Mouse (Mus musculus): ENCODE results near the gene Fez1.
A peak's percentile ranks its signal among the peaks of the same experiment; 100 is the strongest.

Fez1 gene

DNA sequence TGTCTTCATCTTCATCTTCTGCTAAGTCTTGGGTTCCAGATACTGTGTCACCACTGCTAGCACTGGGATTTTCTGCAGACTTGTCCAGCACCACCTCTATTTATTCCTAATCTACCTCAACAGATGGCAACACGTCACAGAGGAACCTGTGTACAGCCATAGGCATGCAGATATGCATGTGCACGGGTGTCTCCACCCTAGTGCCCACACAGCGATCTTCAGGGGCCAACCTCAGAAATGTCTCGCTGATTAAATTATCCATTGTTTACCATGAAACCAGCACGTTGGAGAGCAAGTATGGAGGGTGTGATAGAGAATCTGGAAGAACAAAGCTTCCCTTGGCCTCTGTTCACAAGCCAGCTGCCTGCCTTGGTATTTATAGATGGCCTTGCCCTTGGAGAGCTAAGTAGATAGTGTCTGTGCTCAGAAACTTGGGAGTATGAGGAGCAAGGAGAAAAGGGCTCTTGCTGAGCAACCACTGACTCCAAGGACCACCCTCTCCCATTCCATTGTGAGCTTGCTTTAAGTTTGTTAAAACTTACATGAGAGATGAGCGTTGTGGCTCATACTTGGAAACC lies 71.8 kb downstream of the Fez1 start:
- DNase-seq (ENCODE audit: low spot score in 2 of 2) = no peak

GRCm38 (mm10) chr9:36894242-36894641 lies 72.6 kb downstream of the Fez1 start:
- no peak for DNase-seq (ENCODE audit: low spot score in 2 of 2)

DNA sequence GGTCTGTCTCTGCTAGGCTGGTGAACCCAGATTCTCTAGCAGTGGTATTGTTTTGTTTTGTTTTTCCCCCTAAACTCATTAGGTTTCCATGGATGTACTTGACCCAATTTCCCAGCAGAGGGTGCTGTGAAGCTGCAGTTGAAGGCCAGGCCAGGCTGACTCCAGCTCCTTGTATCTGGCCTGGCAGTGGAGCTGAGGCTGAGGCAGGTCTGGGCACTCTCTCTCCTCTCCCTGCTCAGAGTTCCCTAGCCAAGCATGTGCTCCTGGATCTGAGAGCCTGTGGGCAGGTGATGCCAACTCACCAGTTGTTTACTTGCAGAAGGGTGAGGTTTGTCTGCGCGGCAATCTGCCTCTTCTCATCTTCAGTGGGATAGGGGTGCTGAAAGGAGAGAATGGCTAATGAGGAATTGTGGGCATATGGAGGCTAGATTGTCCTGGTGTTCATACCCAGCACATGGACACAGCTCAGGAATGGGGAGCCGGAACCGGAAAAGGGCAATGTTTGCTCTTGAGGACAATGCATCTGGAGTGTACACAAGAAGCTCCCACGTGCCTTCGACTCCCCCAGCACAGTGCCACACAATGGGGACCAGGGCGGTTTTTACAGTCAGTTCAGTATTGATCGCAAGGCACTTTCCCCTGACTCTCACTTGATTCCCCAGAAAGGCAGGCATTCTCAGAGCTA lies 73.5 kb downstream of the Fez1 start:
- DNase-seq (ENCODE audit: low spot score in 2 of 2) = peak in 1 of 2 experiments; percentile 65

- DNase-seq (ENCODE audit: low spot score in 2 of 2) = no peak
Observed at GRCm38 (mm10) chr9:36898560-36898959, 76.9 kb downstream of the Fez1 start.

- DNase-seq (ENCODE audit: low spot score in 2 of 2) = no peak
Observed at GRCm38 (mm10) chr9:36900464-36900863, 78.8 kb downstream of the Fez1 start.

GRCm38 (mm10) chr9:36905452-36905851 lies 83.8 kb downstream of the Fez1 start:
- DNase-seq (ENCODE audit: low spot score in 2 of 2) = no peak

DNA sequence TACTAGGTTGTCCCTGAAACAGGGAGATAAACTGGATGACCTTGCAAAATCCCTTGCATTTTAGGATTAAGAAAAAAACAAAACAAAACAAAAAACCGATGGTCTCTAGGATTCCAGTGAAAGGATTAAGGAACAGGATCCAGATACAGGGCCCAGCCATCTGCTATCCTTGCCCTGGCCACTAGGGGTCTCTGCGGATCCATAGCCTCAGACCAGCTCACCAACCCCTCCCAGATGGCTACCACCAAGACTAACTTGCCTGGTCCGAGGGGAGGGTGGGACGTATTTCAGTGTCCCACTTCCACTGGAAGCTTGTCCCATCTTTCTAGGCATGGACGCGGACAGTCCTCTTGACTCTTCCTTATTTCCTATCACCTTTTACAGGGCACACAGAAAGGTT lies 94.7 kb downstream of the Fez1 start:
- peak; percentile 59 to 83 for DNase-seq (ENCODE audit: low spot score in 2 of 2)

GRCm38 (mm10) chr9:36916915-36917314 lies 95.3 kb downstream of the Fez1 start:
- no peak for DNase-seq (ENCODE audit: low spot score in 2 of 2)

- DNase-seq (ENCODE audit: low spot score in 2 of 2) = no peak
Observed at GRCm38 (mm10) chr9:36918582-36918981, 96.9 kb downstream of the Fez1 start.

- DNase-seq (ENCODE audit: low spot score in 2 of 2) = no peak
Observed at GRCm38 (mm10) chr9:36919472-36919871, 97.8 kb downstream of the Fez1 start.

DNA sequence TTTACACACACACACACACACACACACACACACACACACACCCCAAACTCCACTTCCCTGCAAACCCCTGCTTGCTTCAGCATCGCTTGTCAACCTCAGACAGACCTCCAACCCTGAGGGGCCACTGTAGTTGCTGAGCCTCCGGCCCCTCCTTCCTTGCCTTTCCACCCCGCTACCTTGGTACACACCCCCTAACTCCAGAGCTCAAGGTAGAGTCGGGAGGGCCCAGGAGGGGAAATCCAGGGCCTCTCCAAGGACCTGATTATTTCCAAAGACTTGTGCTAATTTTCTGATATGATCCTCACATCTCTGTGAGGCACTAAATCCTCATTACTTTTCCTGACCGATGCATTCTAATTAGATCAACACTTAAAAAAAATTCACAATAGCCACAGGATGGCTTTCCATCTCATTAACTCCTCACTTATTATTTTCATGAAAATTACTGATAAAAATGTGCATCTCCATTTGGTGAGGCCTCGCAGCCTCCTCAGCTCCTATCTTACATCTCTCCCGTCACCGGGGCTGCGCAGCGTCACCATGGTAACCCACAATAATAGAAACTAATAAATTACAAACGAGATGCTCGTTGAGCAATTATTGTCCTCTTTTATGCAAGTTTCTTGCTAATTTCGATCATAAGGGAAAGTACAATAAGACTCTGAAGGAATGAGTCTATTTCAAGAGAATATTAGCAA lies 100.2 kb downstream of the Fez1 start:
- DNase-seq (ENCODE audit: low spot score in 2 of 2) = peak in 1 of 2 experiments; percentile 38

GRCm38 (mm10) chr9:36923753-36924152 lies 102.1 kb downstream of the Fez1 start:
- DNase-seq (ENCODE audit: low spot score in 2 of 2) = no peak

All from frontal cortex, postnatal 10 days (tissue).